Mouse (Mus musculus): Measurements from ENCODE around the gene Rbfox1.

GRCm38 (mm10) chr16:5997651-5998050 lies 112.5 kb downstream of the Rbfox1 start:
- no peak for TF ChIP-seq CTCF (IDR thresholded peaks at IDR 0.05; ENCODE audit: low read depth, low read length)
- TF ChIP-seq POLR2A (IDR thresholded peaks at IDR 0.05; ENCODE audit: insufficient read depth, low read length): no peak
- TF ChIP-seq EP300 (IDR thresholded peaks at IDR 0.05; ENCODE audit: insufficient read depth, low read depth, low read length): no peak
